Mouse (Mus musculus) midbrain, postnatal 0 days (tissue): Measurements from ENCODE around the gene Mrpl33. TPM values are rescaled to one million over a fixed set of nuclear protein-coding genes. Genes with fewer than 3 reads are reported as not detected.

Experiments
- ATAC-seq: fragments of 200-750 bp; cut with Nextera tagmentation; 2 replicates; pipeline ENCODE4 v1.8.0; 2017; ENCODE audit warnings: moderate number of reproducible peaks, mild to moderate bottlenecking, moderate TSS enrichment, moderate library complexity; ENCODE audit not compliant: low FRiP score
- DNase-seq: peaks from one replicate; pipeline ENCODE4 v3.0.0-alpha.2; 2015; ENCODE audit warnings: low spot score
- H3K27ac ChIP-seq: fragments of 300-500 bp; sonication (generic); 2 replicates; pipeline ENCODE4 v1.5.1; 2014; ENCODE audit warnings: low read depth, mild to moderate bottlenecking, low read length, mixed read lengths
- H3K27me3 ChIP-seq: fragments of 300-500 bp; sonication (generic); 2 replicates; pipeline ENCODE4 v1.6.1; 2014; ENCODE audit warnings: low read length, control low read depth, mixed read lengths; ENCODE audit not compliant: insufficient read depth
- H3K36me3 ChIP-seq: fragments of 300-500 bp; sonication (generic); 2 replicates; pipeline ENCODE4 v1.6.1; 2014; ENCODE audit warnings: low read length, control low read depth, mixed read lengths; ENCODE audit not compliant: insufficient read depth
- H3K4me1 ChIP-seq: fragments of 300-500 bp; sonication (generic); 2 replicates; pipeline ENCODE4 v1.6.1; 2014; ENCODE audit warnings: mild to moderate bottlenecking, control low read depth, antibody characterized with exemption, low read length, mixed read lengths; ENCODE audit not compliant: insufficient read depth
- H3K4me2 ChIP-seq: fragments of 300-500 bp; sonication (generic); 2 replicates; pipeline ENCODE4 v1.6.1; 2014; ENCODE audit warnings: low read depth, mild to moderate bottlenecking, low read length, mixed read lengths; ENCODE audit not compliant: poor library complexity, severe bottlenecking
- H3K4me3 ChIP-seq: fragments of 300-500 bp; sonication (generic); 2 replicates; pipeline ENCODE4 v1.5.1; 2014; ENCODE audit warnings: low read depth, mild to moderate bottlenecking, low read length, moderate library complexity
- H3K9ac ChIP-seq: fragments of 300-500 bp; sonication (generic); replicated peaks from 2 replicates; pipeline ENCODE4 v1.6.1; 2014; ENCODE audit warnings: mild to moderate bottlenecking, low read length, moderate library complexity, mixed read lengths; ENCODE audit not compliant: poor library complexity, severe bottlenecking
- H3K9me3 ChIP-seq: fragments of 300-500 bp; sonication (generic); 2 replicates; pipeline ENCODE4 v1.6.1; 2016; ENCODE audit warnings: low read length, control low read depth
- CTCF ChIP-seq: IDR thresholded peaks from 2 replicates; pipeline ENCODE4 v1.5.1; 2016; ENCODE audit warnings: antibody characterized with exemption, mild to moderate bottlenecking
- WGBS: fragments of 180-500 bp; shearing (Covaris S2); extraction: QIAGEN DNeasy Blood & Tissue Kit; methylation state at CpG from one replicate; pipeline ENCODE4 v1.1.7; 2014; 5-methylcytosine and 5-hydroxymethylcytosine counted together
- polyA plus RNA-seq: library from polyadenylated mRNA; unstranded; fragments of >200 nt; fragmentation: Nextera tagmentation; extraction: Ambion mirVana; gene quantifications from 2 replicates; pipeline ENCODE4 v1.2.1, GENCODE M21; 2015
- total RNA-seq: library from RNA; depleted of rRNA; stranded (reverse); fragments of >200 nt; gene quantifications from 2 replicates; pipeline ENCODE4 v1.2.3, GENCODE M21; 2014

Gene Mrpl33
- total and polyA plus RNA-seq, 2 experiments from 2014 or later, result 79.9 to 283 TPM

DNA sequence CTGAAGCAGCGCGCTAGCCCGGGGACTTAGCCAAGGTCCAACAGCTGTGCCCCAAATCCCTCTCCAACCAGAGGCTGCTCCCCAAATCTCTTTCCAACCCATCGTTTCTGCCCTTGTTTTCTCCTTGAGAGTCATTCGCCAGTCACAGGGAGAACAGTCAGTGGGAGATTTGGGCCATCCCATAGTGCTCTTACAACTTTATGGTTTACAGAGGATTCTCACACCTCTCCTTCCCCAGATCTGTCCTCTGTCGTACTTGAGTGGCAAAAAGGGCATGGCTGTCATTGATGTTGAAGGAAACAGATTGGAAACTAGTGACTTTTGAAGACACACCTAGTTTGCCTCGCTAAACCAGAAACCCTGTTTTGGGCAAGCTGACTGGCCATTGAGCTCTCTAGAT lies 32.8 kb upstream of the Mrpl33 start:
- 43% methylated on average over 7 of the region's 7 CpGs for WGBS
- Histone ChIP-seq H3K4me2 (no peak overlapping the region), H3K9ac (no peak overlapping the region), H3K4me1 (no peaks in the 10 kb centered on the region), H3K4me3 (no peak overlapping the region), H3K27ac (no peak overlapping the region), H3K9me3 (no peaks in the 10 kb centered on the region), H3K27me3 (no peaks in the 10 kb centered on the region), H3K36me3 (peaks cover 11% of the 10 kb centered on the region; the same call in 1 of the 2 replicates)
- TF ChIP-seq CTCF, result no peak
- no peak for ATAC-seq
- no peak for DNase-seq

DNA sequence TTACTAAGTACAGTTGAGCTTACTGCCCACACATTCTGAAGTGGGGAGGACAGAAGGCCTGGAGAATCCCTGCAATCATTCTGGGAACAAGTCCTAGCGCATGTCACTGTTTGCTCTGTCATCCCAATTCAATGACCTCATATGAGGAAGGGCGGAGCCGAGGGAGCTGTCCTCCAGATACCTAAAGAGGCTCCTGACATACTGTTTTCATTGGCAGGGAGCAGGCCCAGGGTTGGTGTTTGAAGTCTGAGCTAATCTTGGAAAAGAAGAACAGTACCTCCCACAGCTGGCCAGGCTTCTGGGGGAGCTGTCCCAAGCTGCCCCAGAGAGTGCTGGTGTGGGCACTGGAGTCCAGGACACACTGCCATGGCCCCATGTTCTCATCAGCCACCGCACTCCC lies 31.8 kb upstream of the Mrpl33 start:
- no peak overlapping the region for H3K27ac ChIP-seq
- H3K4me2 ChIP-seq, result no peak overlapping the region
- WGBS, result 92% methylated on average over 4 of the region's 4 CpGs
- H3K27me3 ChIP-seq, result no peaks in the 10 kb centered on the region
- H3K9ac ChIP-seq, result no peak overlapping the region
- TF ChIP-seq CTCF, result no peak
- H3K9me3 ChIP-seq, result no peaks in the 10 kb centered on the region
- H3K4me3 ChIP-seq, result no peak overlapping the region
- H3K36me3 ChIP-seq, result peaks cover 5% of the 10 kb centered on the region; the same call in 1 of the 2 replicates
- no peaks in the 10 kb centered on the region for H3K4me1 ChIP-seq
- ATAC-seq, result no peak
- no peak for DNase-seq

DNA sequence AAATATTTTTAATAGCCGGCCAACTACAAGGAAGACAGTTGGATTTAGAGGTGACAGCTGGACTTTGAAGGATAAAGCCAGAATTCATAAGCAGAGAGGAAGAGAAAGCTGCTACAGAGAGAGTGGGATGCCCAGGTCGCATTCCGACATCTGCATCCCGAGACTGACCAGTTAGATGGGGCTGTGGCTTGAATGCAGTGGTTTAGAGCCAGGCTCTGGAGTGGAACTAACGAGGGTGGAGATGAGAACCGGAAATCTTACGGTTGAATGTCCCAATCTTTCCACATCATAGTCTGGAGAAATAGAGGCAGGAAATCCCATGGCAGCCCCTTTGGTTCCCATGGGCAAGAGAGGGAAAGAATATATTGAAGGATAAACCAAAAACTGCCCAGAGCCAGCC lies 30.7 kb upstream of the Mrpl33 start:
- TF ChIP-seq CTCF, result no peak
- H3K4me1 ChIP-seq, result peaks cover 4% of the 10 kb centered on the region; the same call in 1 of the 2 replicates
- 81% methylated on average over 7 of the region's 7 CpGs for WGBS
- H3K27ac ChIP-seq, result no peak overlapping the region
- H3K9me3 ChIP-seq, result no peaks in the 10 kb centered on the region
- no peak overlapping the region for H3K4me2 ChIP-seq
- DNase-seq, result no peak
- ATAC-seq, result no peak
- no peak overlapping the region for H3K9ac ChIP-seq
- no peaks in the 10 kb centered on the region for H3K36me3 ChIP-seq
- H3K27me3 ChIP-seq, result no peaks in the 10 kb centered on the region
- H3K4me3 ChIP-seq, result no peak overlapping the region

DNA sequence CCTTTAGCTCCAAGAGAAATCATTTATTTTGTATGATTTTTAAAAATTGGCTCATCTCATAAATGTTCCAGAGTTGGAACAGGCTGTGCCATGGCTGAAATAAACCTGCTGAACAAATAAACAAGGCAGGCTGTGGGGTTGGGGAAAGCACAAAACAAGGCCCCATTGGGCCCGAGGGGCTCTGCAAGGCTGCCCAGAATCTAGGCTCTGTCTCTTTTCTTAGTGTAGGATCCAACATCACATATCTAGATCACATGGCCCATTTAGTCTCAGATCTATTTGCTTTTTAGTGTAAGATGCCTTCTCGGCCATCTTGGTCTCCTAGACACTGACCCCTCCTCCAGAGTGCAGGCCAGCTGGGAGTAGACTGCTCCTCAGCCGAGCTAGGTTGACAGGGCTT lies 30.3 kb upstream of the Mrpl33 start:
- H3K4me2 ChIP-seq, result no peak overlapping the region
- no peak for TF ChIP-seq CTCF
- H3K9ac ChIP-seq, result no peak overlapping the region
- no peaks in the 10 kb centered on the region for H3K36me3 ChIP-seq
- peaks cover 9% of the 10 kb centered on the region for H3K4me1 ChIP-seq
- no peak overlapping the region for H3K27ac ChIP-seq
- H3K9me3 ChIP-seq, result no peaks in the 10 kb centered on the region
- no peak overlapping the region for H3K4me3 ChIP-seq
- DNase-seq (peak; percentile 3), ATAC-seq (no peak)
- no peaks in the 10 kb centered on the region for H3K27me3 ChIP-seq
- 46% methylated on average over 3 of the region's 3 CpGs for WGBS

DNA sequence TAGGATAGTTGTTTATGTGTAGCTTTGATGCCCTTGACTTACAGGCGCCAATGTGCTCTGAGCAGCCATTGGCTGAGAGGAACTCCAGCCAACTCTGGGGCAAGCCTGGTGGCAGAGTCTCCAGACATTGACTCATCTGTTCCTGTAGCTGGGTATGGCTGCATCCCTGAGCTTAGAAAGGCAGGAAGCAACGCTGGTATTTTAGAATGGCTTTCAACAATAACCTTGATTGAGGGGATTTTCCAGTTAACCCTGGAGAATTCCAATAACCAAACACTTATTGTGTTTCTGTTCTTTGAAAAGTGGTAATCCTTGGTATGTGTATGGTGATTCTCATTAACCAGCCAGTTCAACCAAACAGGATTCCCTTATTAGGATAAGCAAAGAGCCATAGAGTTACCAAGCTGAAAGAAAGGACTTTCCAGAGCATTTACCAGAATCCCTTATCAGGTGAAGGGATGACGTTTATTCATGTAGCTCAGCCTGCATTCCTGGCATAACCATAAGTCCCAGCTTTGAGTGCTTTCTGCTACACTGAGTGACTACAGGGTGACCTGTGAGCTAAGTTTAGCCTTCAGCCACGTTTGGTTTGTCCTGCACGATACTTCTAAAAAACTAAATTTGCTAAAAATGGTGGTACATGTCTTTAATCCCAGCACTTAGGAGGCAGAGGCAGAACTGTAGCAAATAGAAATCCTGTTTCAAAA lies 28.6 kb upstream of the Mrpl33 start:
- Histone ChIP-seq H3K27ac (no peak overlapping the region), H3K4me2 (no peak overlapping the region), H3K4me1 (peaks cover 9% of the 10 kb centered on the region), H3K9ac (no peak overlapping the region), H3K27me3 (no peaks in the 10 kb centered on the region), H3K9me3 (no peaks in the 10 kb centered on the region), H3K36me3 (no peaks in the 10 kb centered on the region), H3K4me3 (no peak overlapping the region)
- ATAC-seq (no peak), DNase-seq (no peak)
- WGBS, result 79% methylated on average over 5 of the region's 5 CpGs
- no peak for TF ChIP-seq CTCF

DNA sequence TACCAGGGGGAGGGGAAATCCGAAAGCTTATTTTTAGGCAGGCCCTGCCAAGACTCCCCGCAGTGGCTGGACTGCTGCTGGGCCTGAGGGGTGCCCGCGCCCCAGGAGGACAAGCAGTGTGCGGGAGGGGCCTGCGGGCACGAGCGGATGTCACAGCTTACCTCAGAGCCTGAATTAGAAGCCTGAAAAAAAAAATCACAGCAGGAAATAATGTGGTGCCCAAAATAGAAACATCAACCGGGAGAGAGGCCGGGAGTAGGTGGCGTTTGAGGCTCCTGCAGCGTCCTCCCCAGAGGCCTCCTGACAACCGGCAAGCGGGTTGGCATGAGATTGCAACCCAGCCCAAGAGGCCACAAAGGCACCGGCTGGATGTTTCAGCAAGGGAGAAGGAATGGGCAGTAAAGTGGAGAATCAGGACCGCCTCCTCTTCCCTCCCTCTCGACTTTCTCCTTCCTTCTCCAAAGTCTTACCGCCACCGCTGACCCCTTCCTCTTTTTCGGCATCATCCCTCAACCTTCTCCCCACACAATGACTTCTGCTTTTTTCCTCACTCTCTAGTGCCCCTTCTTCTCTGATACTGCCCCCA lies 25.6 kb upstream of the Mrpl33 start:
- peak; percentile 12 for DNase-seq
- 6% methylated on average over 20 of the region's 20 CpGs for WGBS
- H3K27me3 ChIP-seq, result no peaks in the 10 kb centered on the region
- H3K4me3 ChIP-seq, result peak overlapping the region; percentile 12
- no peak for ATAC-seq
- H3K4me2 ChIP-seq, result peak overlapping the region; percentile 45
- peaks cover 9% of the 10 kb centered on the region for H3K4me1 ChIP-seq
- H3K9me3 ChIP-seq, result no peaks in the 10 kb centered on the region
- H3K36me3 ChIP-seq, result no peaks in the 10 kb centered on the region
- peak overlapping the region; percentile 32; the same call in 1 of the 2 replicates for H3K27ac ChIP-seq
- TF ChIP-seq CTCF, result no peak
- peak overlapping the region; percentile 39 for H3K9ac ChIP-seq
